Mouse (Mus musculus) liver, postnatal 0 days (tissue): ENCODE measurements around the gene Tlk1. TPM values are rescaled to one million over a fixed set of nuclear protein-coding genes. Genes with fewer than 3 reads are reported as not detected.
"Not testable (repeated sequence)": the region's sequence is repeated elsewhere in the genome, so short reads cannot be mapped to it uniquely, and the experiment has no call there.

Experiments
- ATAC-seq: fragments of 200-750 bp; cut with Nextera tagmentation; 2 replicates; pipeline ENCODE4 v1.8.0; 2017; ENCODE audit warnings: mild to moderate bottlenecking, moderate library complexity
- DNase-seq: peaks from one replicate; pipeline ENCODE4 v3.0.0-alpha.2; 2016
- H3K27ac ChIP-seq: fragments of 300-500 bp; sonication (generic); 2 replicates; pipeline ENCODE4 v1.5.1; 2014; ENCODE audit warnings: antibody characterized with exemption, moderate library complexity, mild to moderate bottlenecking, low read depth
- H3K27me3 ChIP-seq: fragments of 300-500 bp; sonication (generic); 2 replicates; pipeline ENCODE4 v1.6.1; 2014; ENCODE audit warnings: low read length, control low read depth, mixed read lengths; ENCODE audit not compliant: insufficient read depth
- H3K36me3 ChIP-seq: fragments of 300-500 bp; sonication (generic); replicated peaks from 2 replicates; pipeline ENCODE4 v1.6.1; 2014; ENCODE audit warnings: mild to moderate bottlenecking, control low read depth, low read length, moderate library complexity, mixed read lengths; ENCODE audit not compliant: insufficient read depth
- H3K4me1 ChIP-seq: fragments of 300-500 bp; sonication (generic); 2 replicates; pipeline ENCODE4 v1.6.1; 2014; ENCODE audit warnings: antibody characterized with exemption, mild to moderate bottlenecking, control low read depth; ENCODE audit not compliant: insufficient read depth
- H3K4me2 ChIP-seq: fragments of 300-500 bp; sonication (generic); 2 replicates; pipeline ENCODE4 v1.6.1; 2014; ENCODE audit warnings: low read depth, mild to moderate bottlenecking, low read length, moderate library complexity, mixed read lengths
- H3K4me3 ChIP-seq: fragments of 300-500 bp; sonication (generic); 2 replicates; pipeline ENCODE4 v1.5.1; 2014; ENCODE audit warnings: low read depth, low read length
- H3K9ac ChIP-seq: fragments of 300-500 bp; sonication (generic); replicated peaks from 2 replicates; pipeline ENCODE4 v1.6.1; 2014; ENCODE audit warnings: mild to moderate bottlenecking, moderate library complexity
- H3K9me3 ChIP-seq: fragments of 300-500 bp; sonication (generic); 2 replicates; pipeline ENCODE4 v1.6.1; 2016; ENCODE audit warnings: mild to moderate bottlenecking, control low read depth, low read length, mixed read lengths
- CTCF ChIP-seq: sonication (generic); IDR thresholded peaks from 2 replicates; pipeline ENCODE4 v1.5.1; 2016; ENCODE audit warnings: antibody characterized with exemption, low read depth
- EP300 ChIP-seq: IDR thresholded peaks from 2 replicates; pipeline ENCODE4 v1.6.1; 2016; ENCODE audit warnings: antibody characterized with exemption, low read depth, mild to moderate bottlenecking
- WGBS: fragments of 180-500 bp; shearing (Covaris S2); extraction: QIAGEN DNeasy Blood & Tissue Kit; methylation state at CpG from one replicate; pipeline ENCODE4 v1.1.7; 2014; ENCODE audit not compliant: insufficient replicate concordance; 5-methylcytosine and 5-hydroxymethylcytosine counted together
- polyA plus RNA-seq: library from polyadenylated mRNA; unstranded; fragments of >200 nt; fragmentation: Nextera tagmentation; extraction: Ambion mirVana; gene quantifications from 2 replicates; pipeline ENCODE4 v1.2.1, GENCODE M21; 2015

Gene Tlk1
- polyA plus RNA-seq, 1 experiment from 2014 or later = 25.3 TPM

DNA sequence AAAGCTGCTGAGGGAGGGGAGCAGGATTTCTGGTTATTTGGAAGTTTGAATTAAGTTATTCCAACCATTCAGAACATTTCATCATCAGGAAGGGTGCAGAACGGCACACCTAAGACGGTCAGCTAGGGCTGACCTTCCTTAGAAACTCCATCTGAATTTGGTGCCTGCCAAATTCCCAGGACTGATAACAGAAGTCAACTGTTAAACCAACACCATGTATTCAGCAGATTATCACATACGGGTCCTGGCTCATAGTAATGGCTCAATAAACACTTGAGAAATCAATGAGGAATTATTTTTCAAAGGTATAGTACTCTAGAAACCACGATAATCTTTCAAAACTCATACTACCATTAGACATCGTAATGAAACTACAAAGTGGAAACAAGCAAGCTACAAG, 2.1 kb downstream of the Tlk1 start:
- H3K27ac ChIP-seq = no peak overlapping the region
- 21% methylated on average over 5 of the region's 5 CpGs for WGBS
- peaks cover 26% of the 10 kb centered on the region for H3K4me1 ChIP-seq

DNA sequence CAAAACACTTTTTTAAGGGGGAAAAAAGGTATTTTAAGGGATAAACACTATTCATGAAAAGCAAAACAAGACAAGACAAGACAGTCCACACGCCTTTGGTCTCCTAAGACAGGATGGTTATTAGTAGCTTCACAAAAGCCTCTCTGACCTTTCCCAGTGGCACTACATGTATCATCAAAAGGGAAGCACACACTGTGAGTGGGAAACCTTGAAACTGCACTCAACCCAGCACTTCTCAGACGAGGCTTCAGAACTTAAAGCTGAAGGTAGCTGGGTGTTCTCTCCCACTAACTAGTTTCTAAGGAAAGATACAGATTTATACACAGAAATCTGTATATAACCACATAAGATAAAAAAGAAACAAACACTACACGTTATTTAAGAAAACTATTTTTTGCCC, 8.6 kb downstream of the Tlk1 start:
- ATAC-seq = no peak
- Histone ChIP-seq H3K27me3 (no peaks in the 10 kb centered on the region), H3K36me3 (no peaks in the 10 kb centered on the region), H3K9me3 (no peaks in the 10 kb centered on the region), H3K27ac (no peak overlapping the region), H3K4me3 (no peak overlapping the region), H3K4me2 (no peak overlapping the region), H3K9ac (no peak overlapping the region), H3K4me1 (peaks cover 5% of the 10 kb centered on the region)
- 57% methylated on average over 3 of the region's 3 CpGs for WGBS
- no peak for DNase-seq
- TF ChIP-seq EP300 (no peak), CTCF (no peak)

More for the DNA sequence above, 2.1 kb downstream of the Tlk1 start:
- Histone ChIP-seq H3K27me3 (no peaks in the 10 kb centered on the region), H3K9ac (peak overlapping the region; percentile 56), H3K4me2 (peak overlapping the region; percentile 83), H3K4me3 (peak overlapping the region; percentile 95), H3K36me3 (no peaks in the 10 kb centered on the region), H3K9me3 (no peaks in the 10 kb centered on the region)
- ATAC-seq (no peak), DNase-seq (no peak)
- peak; percentile 15; the same call in 1 of the 2 replicates for TF ChIP-seq EP300
- TF ChIP-seq CTCF = no peak

DNA sequence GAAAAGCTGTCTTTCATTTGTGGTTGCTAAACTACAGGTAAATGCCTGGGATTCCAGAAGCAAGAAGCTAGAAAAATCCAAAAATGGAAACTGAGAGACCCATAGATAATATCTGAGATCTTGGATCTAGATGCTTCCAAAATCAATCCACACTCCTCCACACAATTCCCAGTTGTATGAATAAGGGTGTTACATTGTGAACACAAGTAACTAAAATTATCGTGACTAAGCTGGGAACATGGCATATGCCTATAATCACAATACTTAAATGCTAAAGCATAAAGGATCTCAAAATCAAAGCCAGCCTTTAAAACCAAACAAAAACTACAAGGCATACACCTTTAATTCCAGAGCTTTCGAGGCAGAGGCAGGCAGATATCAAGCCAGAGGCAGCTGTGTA, 9.5 kb downstream of the Tlk1 start:
- Histone ChIP-seq H3K9ac (no peak overlapping the region), H3K4me2 (no peak overlapping the region), H3K27me3 (no peaks in the 10 kb centered on the region), H3K4me1 (peaks cover 6% of the 10 kb centered on the region), H3K9me3 (no peaks in the 10 kb centered on the region), H3K4me3 (no peak overlapping the region), H3K27ac (no peak overlapping the region), H3K36me3 (no peaks in the 10 kb centered on the region)
- ATAC-seq = no peak
- 86% methylated on average over 2 of the region's 2 CpGs for WGBS
- TF ChIP-seq EP300 (no peak), CTCF (no peak)
- no peak for DNase-seq

DNA sequence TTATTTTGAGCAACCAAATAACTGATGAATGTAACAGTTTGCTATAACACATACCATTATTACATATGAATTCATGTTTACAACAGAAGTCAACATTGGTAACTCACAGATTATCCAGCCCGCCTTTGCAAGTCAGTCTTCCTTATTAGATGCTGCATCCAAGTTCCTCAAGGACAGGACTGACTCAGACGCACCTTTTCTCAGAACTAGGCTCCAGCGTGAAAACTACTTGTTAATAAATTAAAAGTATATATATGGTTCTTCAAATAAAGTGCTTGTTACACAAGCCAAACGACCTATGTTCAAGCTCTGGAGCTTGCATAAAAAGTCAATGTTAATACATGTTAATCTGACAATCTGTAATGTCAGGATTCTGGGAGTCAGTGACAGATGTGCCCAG, 11.9 kb downstream of the Tlk1 start:
- TF ChIP-seq CTCF (no peak), EP300 (no peak)
- H3K36me3 ChIP-seq = no peaks in the 10 kb centered on the region
- H3K4me3 ChIP-seq = no peak overlapping the region
- H3K4me2 ChIP-seq = no peak overlapping the region
- no peak overlapping the region for H3K9ac ChIP-seq
- H3K27ac ChIP-seq = no peak overlapping the region
- DNase-seq (no peak), ATAC-seq (no peak)
- WGBS = 77% methylated on average over 4 of the region's 4 CpGs
- H3K27me3 ChIP-seq = no peaks in the 10 kb centered on the region
- peaks cover 6% of the 10 kb centered on the region for H3K4me1 ChIP-seq
- H3K9me3 ChIP-seq = no peaks in the 10 kb centered on the region

DNA sequence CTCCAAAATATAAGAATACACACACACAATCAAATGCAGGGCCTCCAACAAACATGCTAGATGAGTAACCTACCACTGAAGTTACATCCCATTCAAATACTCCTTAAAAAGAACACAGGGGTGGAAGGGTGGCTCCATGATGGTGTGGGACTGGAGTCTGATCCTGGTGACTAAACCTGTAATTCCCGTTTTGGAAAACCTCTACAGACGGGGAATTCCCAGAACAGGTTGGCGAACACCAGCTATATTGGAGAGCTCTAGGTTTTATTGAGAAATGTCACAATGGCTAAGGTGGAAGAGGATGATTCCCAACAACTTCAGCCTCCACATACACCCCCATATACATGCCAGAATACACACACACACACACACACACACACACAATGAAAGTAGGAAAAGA, 14.1 kb downstream of the Tlk1 start:
- Histone ChIP-seq H3K27me3 (no peaks in the 10 kb centered on the region), H3K4me2 (no peak overlapping the region), H3K36me3 (no peaks in the 10 kb centered on the region), H3K9me3 (no peaks in the 10 kb centered on the region), H3K4me1 (peaks cover 6% of the 10 kb centered on the region), H3K27ac (no peak overlapping the region), H3K4me3 (no peak overlapping the region), H3K9ac (no peak overlapping the region)
- ATAC-seq = no peak
- TF ChIP-seq EP300 (no peak), CTCF (no peak)
- DNase-seq = no peak
- WGBS = 74% methylated on average over 3 of the region's 3 CpGs

- no peak for DNase-seq
- H3K9ac ChIP-seq = no peak overlapping the region
- TF ChIP-seq EP300 = no peak
- no peak for TF ChIP-seq CTCF
- H3K36me3 ChIP-seq = no peaks in the 10 kb centered on the region; the same call in 1 of the 2 replicates
- H3K27ac ChIP-seq = no peak overlapping the region
- no peak overlapping the region for H3K4me2 ChIP-seq
- no peak for ATAC-seq
- H3K9me3 ChIP-seq = no peaks in the 10 kb centered on the region
- no peaks in the 10 kb centered on the region for H3K27me3 ChIP-seq
- 83% methylated on average over 3 of the region's 3 CpGs for WGBS
- H3K4me3 ChIP-seq = no peak overlapping the region
- H3K4me1 ChIP-seq = peaks cover 6% of the 10 kb centered on the region
These were observed 15.6 kb downstream of the Tlk1 start for GRCm38 (mm10) chr2:70809921-70810320.

DNA sequence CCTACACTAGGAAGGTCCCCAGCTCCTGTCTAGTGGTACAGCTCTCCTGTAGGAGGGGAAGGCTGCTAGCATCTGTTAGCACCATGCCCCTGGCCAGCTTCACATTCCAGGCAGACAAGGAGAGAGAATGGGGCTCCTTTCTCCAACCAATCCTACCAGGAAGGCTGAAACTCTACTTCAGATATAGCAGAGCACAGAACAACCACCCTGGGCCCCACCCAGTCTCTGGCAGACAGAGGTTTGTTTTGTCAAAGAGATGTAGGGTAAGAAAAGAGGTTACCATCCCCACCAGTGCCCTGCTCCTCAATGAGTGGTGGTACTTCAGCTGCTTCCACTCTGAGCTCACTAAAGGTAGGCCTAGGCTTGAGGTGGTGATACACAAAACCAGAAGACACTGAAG, 16.8 kb downstream of the Tlk1 start:
- DNase-seq = no peak

DNA sequence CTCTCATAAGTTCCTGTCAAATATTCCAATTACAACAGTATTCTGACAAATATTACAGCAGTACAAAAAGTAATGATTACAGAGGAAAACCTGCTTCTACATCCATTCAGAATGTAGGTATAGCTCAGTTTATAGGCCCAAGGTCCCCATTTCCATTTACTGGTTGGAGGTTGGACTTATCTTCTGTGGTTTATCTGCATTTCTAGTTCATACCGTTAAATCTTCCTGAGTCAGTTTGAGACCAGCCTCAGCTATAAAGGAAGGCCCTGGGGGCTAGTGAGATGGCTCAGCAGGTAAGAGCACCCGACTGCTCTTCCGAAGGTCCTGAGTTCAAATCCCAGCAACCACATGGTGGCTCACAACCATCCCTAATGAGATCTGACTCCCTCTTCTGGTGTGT, 17.9 kb downstream of the Tlk1 start:
- H3K4me1 ChIP-seq, H3K27ac ChIP-seq, DNase-seq, H3K27me3 ChIP-seq, H3K4me3 ChIP-seq, H3K4me2 ChIP-seq, ATAC-seq, H3K9ac ChIP-seq, H3K9me3 ChIP-seq, H3K36me3 ChIP-seq: not testable (repeated sequence)
- 67% methylated on average over 3 of the region's 3 CpGs for WGBS

More for the DNA sequence above, 16.8 kb downstream of the Tlk1 start:
- Histone ChIP-seq H3K27ac (no peak overlapping the region), H3K9ac (no peak overlapping the region), H3K4me3 (no peak overlapping the region), H3K4me1 (peaks cover 3% of the 10 kb centered on the region; the same call in 1 of the 2 replicates), H3K36me3 (no peaks in the 10 kb centered on the region; the same call in 1 of the 2 replicates), H3K4me2 (no peak overlapping the region), H3K27me3 (no peaks in the 10 kb centered on the region), H3K9me3 (no peaks in the 10 kb centered on the region)
- ATAC-seq = no peak
- TF ChIP-seq CTCF (no peak), EP300 (no peak)
